Mouse (Mus musculus) CD4-positive, CD25-positive, alpha-beta regulatory T cell, adult 2 months (primary cell): Measurements from ENCODE around the gene Ptprm.

Experiments used
- DNase-seq: peaks from one replicate; pipeline ENCODE4 v3.0.0-alpha.2; 2012; ENCODE audit warnings: low read depth, low spot score

The Ptprm gene

DNA sequence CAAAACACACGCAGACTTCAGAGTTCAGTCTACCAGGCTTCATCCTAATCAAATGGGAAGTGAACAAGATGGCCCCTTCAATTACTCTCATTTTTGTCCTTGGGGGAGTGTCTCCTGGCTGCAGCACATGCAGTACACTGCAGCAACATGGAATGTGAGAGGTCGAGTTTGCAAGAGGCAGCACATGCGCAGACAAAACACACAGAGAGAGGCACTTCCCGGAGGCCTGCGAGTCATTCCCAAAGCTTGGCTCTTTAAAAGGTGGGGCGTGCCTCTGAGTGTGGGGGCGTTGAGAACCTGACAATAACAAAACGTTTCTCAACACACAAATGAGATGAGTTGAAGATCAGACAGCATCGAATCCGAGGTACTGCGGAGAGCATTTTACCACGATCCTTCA, 215.3 kb downstream of the Ptprm start:
- DNase-seq = no peak

DNA sequence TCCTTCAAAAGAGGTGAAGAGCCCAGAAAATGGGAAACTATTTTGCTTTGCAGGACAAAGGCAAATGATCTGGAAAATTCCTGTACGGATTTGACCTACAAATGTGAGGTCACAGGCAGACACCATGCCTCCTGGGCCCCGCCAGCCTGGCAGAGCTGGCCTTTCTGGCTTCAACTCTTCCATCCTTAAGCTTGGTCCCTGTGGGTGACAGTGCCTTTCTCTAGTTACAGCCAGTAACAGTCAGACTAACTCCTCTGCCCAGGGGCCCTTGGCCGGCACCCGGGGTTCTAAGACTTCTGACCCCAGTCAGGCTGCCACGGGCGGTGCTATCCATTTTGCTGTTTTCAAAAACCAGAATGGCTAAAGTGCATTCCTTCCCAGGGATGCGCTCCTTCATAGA, 217.4 kb downstream of the Ptprm start:
- DNase-seq = no peak

DNA sequence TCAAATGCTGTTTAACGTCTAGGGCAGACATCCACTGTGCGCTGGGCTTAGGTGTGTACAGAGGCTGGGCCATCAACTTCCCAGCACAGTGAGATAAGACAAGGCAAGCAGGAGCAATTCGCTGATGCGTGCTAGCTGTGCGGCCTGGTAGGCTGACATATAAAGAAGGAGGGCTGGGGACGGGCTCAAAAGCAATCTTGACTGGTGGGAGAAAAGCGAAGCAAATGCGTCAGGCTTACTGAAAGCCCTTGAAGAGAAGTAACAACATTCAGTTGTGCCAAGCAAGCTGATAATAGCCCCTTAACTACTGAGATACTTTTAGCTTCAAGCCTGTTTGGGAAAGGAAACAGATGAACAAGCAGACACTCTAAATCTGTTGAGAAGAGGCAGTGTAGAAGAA, 217.8 kb downstream of the Ptprm start:
- no peak for DNase-seq

DNA sequence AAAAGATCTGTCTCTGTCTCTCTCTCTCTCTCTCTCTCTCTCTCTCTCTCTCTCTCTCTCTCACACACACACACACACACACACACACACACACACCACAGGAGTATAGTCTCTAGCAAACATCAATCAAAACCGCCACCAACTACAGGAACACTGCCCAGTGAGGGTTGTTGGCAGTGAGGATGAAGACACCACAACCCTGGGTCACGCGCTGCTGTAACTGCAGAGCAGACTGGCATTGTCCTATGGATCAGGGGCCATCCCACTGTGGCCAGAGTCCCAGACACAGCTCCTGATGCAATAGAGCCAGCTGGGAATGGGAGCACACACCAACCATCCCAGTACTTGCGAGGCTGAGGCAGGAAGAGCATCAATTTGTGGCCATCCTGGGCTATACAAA, 220.0 kb downstream of the Ptprm start:
- DNase-seq = no peak

GRCm38 (mm10) chr17:67133440-67134103, 220.7 kb downstream of the Ptprm start:
- no peak for DNase-seq

GRCm38 (mm10) chr17:67133026-67133425, 221.2 kb downstream of the Ptprm start:
- no peak for DNase-seq

- no peak for DNase-seq
These were observed 226.7 kb downstream of the Ptprm start for GRCm38 (mm10) chr17:67127530-67127929.

GRCm38 (mm10) chr17:67125596-67125995, 228.7 kb downstream of the Ptprm start:
- no peak for DNase-seq

GRCm38 (mm10) chr17:67124294-67124693, 230.0 kb downstream of the Ptprm start:
- no peak for DNase-seq

DNA sequence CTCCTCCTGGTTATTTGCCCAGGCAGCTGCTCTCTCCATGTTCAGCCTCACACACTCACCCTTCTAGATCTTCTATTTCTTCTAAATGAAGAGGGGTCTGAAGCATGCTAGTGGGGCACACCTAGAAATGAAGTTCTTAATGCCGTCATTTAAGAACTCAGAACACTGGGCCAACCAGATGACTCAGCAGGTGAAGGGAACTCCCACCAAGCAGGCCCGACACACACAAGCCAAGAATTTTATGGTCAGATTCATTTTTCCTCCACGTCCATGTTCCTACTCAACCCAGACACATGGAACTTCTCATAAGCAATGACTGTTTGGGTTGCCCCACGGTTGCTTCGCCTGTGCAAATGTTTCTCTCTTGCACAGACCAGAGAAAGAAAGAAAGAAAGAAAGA, 230.5 kb downstream of the Ptprm start:
- DNase-seq = no peak

GRCm38 (mm10) chr17:67120863-67121262, 233.4 kb downstream of the Ptprm start:
- DNase-seq = no peak

- no peak for DNase-seq
These were observed 235.4 kb downstream of the Ptprm start for GRCm38 (mm10) chr17:67118676-67119340.

DNA sequence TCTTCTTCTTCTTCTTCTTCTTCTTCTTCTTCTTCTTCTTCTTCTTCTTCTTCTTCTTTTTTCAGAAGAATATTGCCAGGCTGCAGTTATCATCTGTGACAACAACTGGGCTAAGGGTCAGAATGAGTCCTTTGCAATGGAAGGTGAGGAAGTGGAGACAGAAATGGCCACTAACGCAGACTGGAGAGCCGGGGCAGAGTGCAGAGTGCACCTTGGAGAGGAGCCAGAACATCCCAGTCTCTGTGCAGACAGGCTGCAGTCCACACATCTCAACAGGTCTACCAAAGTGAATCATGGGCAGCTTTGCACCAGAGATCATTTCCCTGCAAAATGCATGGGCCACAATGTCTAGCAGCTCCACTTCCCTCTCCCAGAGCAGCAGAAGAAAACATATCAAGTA, 239.4 kb downstream of the Ptprm start:
- no peak for DNase-seq

- no peak for DNase-seq
These were observed 241.6 kb downstream of the Ptprm start for GRCm38 (mm10) chr17:67112679-67113078.

DNA sequence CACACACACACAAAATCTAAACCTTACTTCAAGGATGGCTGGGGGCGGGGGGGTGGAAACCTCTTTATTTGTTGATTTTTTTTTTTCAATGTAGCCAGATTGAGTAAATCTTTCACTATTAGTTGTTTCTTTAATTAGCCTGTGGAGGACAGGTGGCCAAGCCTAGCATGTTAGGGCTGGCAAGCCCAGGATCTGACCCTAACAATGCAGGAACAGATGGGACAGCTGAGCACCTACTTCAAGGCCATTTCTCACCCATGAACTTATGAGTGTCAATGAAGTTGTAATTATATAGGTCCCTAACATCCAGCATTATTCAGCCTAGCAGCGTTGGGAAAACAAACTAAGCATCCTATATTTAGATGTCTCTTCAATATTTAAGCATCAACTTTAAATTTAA, 248.1 kb downstream of the Ptprm start:
- DNase-seq = no peak

- DNase-seq = no peak
These were observed 252.2 kb downstream of the Ptprm start for GRCm38 (mm10) chr17:67102051-67102450.

DNA sequence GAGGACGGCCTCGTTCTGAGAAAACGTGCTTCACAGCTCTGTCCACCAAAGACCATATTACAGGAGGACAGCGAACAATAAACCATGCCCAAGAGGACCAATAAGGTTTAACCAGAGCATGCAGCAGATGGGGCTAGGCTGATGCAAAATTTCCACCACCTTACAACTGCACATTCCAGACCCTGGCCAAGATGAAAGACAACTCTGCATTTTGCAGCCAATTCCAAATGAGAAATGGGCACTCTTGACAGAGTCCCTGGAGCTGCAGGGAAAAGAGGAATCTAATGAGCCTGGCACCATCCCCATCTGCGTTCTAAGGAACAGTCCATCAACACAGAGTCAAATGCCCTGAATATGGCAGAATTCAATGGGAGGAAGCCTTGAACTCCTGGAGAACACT, 263.3 kb downstream of the Ptprm start:
- no peak for DNase-seq

- no peak for DNase-seq
These were observed 264.1 kb downstream of the Ptprm start for GRCm38 (mm10) chr17:67090153-67090552.

GRCm38 (mm10) chr17:67089611-67090010, 264.6 kb downstream of the Ptprm start:
- no peak for DNase-seq

DNA sequence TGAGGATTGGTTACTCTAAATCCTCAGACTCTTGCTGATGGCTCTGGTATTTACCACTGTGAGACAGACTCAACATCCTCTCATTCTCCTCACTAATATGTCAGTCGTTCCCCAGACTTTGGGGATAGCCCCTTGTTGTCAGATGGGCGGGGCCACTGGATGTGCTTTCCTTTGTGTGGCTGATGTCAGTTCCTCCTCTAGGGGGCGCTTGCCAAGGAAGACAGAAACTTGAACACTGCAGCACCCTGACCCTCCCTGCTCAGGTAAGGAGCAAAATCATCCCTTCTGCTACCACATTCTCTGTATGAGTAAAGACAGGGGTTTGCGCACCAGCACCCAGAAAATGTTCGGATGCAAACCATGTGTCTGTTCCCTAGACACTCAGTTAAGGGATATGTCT, 266.7 kb downstream of the Ptprm start:
- DNase-seq = no peak

DNA sequence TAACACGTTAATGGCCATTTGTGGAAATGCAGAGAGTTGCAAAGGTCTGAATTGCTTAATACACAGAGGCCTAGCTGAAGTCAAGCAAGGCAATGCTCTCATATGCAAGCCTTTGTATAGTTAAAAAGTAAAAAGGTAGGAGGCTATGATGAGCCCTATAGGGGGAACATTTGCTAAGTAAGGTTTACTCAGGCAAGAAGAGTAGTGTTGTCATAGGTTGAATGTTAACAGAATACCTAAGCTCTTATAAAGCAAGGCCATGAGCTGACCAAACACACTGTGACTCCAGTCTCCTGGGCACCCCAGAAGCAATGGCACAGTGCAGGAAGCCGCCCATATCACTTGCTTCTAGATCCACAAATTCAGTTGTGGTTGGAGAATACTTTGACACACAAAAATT, 267.4 kb downstream of the Ptprm start:
- no peak for DNase-seq

- no peak for DNase-seq
These were observed 269.8 kb downstream of the Ptprm start for GRCm38 (mm10) chr17:67084501-67084900.

DNA sequence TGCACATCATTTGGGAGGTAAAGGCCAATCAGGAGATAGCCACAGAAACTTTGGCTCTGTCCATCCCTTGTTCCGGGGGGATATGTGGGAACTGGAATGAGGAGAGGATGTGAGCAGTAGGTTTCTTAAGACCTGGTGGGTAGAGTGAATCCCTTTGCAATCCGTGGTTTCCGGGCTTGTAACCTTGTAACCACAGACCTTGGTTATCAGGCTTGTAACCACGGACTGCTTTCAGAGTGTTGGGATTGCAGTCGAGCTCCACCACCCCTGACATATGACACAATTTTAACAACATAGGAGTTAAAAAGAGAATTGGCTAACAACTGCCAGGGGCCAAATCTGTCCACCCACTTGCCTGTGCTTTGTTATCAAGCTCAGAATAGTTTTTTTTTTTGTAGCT, 270.2 kb downstream of the Ptprm start:
- DNase-seq = no peak

- no peak for DNase-seq
These were observed 274.7 kb downstream of the Ptprm start for GRCm38 (mm10) chr17:67079570-67079969.
